Mouse (Mus musculus): Measurements from ENCODE around the gene Ncam2.

Gene Ncam2

DNA sequence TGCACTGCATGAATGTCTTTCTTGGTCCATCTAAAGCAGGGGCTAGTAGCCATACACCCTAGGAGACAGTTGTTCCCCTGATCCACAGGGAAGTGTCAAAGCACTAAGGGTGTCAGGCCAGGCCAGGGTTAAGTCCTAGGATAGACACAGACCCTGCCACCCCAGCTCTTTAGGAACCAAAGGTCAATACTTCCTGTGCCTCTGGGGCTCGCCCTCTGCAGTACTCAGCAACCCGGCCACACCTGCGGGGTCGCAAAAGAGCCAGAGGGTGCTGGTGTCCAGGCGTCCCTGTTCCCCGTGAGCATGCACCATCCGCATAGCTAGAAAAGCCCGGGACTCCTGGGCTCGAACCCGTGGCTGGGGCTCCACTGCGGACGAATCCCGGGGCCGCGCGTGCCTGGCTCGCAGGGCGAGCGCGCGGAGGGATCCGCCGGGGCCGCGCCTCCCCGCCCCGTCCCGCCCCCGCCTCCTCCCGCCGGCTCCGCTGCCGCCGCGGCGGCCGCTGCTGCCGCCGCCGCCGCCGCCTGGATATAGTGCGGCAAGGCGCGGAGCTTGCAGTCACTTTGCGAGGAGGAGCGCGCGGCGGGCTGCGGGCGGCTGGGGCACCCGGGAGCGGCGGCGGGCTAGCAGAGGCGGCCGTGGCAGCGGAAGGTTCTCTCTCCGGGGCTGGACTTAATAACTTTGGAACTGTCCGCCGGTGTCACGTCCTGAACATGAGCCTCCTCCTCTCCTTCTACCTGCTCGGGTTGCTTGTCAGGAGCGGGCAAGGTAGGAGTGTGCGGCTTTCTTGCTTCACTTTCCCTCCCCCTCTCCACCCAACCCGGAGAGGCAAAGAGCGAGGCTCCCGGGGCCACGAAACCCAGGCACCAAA, at the start of gene Ncam2:
TSS of gene Ncam2 (plus strand) at position 497 of the 871 bp plus-strand sequence.
- peak; percentile 75 to 77 for DNase-seq

DNA sequence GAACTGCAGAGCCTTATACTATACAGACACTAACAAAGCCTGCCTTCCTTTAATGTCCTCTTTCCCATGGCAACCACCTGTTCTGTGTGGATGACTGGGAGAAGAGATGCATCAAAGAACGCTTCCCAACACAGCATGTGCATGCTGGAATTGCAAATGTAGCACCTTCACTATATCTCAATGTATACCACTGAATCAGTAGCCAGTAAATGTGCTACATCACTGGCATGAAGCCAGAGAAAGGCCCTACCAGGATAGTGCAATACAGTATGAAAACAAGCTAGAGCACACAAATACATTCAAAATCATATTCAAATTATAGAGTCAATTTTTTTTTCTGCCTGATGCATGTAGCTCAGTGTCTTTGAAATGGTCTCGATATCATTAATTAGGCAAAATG, 29.7 kb upstream of the Ncam2 start:
- DNase-seq, result no peak

DNA sequence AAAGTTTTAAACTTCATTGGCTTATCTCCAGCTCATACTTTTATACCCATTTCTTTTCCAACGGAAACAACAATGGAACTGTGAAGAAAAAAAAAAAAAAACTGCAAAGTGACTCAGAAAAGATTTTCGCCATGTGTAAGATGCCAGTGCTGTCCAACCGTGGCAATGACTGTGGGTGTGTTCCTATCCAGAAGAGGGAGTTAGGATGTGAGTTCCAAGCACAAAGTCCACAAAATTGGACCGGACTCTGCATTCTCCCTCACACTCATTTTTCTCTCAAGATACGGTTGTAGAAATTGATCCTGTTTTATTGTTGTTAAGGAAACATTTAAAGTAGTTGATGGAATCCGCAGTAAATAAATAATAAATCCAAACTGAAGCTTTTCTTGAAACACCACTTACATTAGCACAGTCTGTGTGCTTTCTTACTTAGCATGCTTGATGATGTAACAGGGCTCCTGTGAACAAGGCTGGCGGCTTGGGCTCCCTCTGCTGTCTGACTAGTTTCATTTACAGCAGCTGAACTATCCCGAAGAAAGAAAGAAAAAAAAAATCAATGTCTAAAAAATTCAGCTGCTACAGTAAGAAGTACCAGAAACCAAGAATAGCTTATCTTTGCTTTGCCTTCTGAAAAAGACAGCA, 25.1 kb upstream of the Ncam2 start:
- peak; percentile 34 to 42 for DNase-seq

DNA sequence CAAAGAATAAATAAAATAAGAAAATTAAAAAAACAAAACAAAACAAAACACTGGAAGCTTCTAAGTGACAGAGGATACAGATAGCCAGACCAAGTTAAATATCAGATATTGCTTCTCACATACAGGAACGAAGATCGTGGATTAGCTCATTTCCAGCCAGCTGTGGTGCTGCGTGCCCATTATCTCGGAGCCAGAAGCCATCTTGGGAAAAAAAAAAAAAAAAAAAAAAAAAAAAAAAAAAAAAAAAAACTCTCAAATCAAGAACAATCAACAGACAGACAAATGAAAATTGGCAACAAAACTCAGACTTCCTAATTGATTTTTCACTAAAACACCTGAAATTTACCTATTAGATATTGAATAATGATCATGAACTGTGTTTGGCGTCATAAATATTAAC, 20.7 kb upstream of the Ncam2 start:
- no peak for DNase-seq

DNA sequence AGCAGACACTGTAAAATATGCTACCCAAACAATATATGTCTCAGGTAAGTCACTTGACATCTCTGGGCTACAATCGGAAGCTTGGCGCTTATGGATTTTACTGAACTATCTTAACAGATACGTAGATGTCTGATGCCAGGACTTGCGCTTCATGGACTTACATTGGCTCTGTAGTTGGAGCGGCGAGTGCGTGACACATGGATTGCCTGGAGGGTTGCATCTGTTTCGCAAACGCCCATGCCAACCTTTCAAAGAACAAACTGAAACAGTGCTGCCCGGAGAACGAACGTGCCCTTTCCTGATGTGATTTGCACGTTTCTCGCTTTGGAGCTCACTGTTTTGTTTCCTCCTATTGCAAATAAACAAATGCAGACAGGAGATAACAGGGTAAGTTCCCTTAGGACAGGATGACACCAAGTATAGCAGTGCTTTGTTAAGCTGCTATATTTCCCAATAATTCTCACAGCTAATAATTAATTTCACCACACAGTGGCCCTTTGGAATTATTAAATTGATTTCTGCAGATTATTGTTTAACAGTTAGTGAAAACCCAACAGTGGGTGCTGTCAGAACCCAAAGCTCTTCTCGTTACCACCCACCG, 12.8 kb upstream of the Ncam2 start:
- peak; percentile 31 to 55 for DNase-seq

DNA sequence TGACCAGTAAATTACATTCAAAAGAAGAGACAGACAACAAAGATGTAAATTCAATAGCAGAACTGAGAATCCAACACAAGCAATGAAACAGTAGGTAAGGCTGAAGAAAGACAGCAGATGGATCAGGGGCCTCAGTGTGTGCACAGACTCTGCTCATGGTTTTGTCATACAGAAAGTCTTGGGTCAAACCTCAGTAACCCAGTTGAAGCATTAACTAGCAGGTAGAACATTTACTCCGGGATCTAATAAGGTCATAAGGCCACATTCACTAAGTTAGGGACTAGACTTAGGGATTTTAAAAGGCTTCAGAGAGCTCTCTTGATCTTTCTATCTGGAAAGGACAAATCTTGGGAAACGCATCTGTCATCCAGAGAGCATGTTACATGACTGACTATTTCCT, 8.9 kb upstream of the Ncam2 start:
- DNase-seq, result no peak

DNA sequence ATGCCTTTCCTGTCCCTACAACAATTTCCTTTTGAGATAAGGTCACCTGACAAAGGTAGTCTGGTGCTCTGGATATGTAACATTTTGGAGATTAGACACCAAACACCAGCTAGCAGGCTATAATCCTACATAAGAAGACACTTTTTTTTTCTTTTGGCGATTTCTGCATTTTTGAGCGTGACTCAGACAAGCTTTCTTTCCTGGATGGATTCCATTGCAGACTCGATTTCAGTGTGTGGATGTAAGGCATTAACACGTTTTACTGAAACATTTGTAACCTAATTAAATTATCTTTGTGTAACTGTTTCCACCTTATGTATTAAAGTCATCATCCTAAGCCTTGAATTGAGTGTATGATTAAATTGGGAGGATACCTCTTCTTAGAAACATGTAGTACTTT, 7.9 kb upstream of the Ncam2 start:
- DNase-seq, result no peak

DNA sequence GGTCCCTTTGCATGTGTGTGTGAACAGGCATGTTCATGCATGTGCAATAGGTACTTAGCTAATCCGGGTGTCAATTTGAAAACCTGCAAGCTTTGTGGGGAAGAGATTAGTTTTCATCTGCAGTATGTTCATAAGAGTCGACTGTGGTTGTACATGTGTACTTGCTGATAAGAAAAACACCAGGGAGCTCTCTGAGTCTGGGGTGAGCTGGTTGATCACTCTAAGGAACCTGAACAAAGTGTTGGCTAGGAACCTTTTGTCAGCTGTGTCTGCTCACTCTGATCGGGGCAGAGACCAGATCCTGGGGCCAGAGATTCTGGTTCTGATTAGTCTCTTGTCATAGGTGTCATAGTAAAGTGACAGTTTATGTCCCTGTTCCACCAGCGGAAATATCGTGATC, 1.0 kb upstream of the Ncam2 start:
- DNase-seq, result no peak

DNA sequence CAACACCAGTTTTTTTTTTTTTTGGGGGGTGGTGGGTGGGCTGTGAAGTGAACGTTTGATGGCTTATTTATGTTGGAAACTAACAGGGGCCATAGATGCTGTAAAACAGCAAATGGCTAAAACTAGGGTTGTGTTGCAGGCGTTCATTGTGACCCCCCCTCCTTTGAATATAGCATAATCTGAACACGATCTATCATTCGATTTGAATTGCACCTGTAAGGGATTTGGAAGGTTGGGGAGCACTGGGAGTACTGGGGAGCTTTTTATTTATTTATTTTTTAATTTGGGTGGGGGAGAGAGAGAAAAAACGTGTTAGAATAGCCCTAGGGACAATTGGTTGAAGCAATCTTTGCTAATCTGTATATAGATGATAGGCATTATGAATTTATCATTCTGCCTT, 974 bp downstream of the Ncam2 start:
- no peak for DNase-seq

DNA sequence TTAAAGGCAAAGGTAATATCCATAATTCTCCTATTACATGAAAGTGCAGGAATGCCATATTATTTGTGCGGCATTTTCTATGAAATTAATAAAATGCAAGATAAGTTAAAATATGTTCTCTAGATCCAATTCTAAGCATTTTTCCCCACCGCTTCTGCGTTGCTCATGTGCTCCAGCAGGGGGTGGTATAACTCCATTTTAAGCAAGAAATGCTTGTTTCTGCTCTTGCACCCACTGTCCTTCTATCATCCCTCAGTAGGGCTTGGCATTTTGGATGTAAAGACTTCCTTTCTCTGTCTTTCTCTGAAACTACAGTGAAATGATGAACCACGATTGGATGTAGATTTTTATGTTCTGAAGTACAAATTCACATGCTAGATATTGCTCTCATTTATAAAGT, 1.5 kb downstream of the Ncam2 start:
- DNase-seq, result peak; percentile 69 to 79

DNA sequence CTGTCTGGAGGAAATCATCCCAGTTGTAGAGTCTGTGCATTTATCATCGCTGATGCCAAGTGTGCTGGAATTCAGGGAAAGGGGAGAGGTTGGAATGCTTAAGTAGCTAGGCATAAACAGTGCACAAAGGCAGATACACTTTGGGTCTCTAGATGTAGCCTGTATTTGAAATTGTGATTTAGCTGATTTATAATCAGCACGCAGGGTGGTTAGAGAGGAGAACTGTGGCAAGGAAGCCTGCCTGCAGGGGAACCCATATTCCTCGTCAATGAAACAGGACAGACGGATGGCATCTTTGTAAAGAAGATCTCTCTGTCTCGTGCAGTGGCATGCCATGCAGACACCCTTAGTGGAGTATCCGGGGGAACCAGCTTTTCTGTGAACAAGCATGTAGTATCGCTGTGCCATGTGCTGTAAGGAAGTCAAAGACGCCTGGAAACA, 2.2 kb downstream of the Ncam2 start:
- DNase-seq, result peak; percentile 6 to 44

DNA sequence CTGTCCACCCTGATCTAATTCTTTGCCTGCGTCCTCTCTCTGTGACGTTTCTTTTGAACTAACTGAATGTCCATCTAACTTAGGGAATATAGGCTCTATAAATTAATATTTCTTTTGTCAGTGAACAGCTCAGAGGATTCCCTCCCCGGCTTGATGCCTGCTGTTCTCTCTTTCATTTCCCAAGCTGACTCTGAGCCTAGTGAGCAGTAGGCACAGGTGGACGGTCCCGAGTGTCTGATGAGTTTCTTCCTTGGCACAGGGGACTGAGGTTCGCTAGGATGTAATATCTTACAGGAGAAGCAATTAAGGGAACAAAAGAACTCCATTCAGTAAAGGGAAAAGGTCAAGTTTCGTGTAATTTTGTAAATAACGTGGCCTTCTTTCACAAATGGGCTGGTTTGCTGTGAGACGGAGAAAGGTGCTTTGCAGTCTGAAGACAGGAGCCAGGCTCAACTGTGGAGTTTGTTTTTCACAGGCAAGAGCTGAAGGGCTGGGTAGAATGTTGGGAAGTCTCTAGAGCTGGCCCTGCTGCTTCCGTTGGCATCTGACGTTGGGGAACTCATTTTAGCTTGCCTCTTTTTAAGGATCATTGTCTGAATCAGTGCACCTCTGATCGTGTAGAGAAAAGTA, 4.0 kb downstream of the Ncam2 start:
- DNase-seq, result peak; percentile 21 to 26

DNA sequence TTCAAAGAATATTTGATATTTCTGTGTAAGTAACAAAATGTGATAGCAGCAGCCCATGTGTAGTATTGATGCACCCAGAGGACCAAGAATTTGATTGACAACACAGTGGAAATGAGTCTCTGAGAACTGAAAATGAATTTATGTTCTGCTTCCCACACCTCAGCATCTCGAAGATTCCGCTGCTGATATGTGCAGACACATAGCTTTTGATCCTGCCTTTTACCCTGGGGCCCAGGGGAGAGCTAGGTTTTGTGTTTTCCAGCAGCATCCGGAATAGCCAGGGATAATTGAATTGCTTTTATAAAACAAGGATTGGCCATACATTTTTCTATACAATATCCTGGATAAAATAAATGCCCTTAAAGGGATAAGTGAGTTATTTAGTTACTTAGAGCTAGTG, 20.7 kb downstream of the Ncam2 start:
- no peak for DNase-seq

DNA sequence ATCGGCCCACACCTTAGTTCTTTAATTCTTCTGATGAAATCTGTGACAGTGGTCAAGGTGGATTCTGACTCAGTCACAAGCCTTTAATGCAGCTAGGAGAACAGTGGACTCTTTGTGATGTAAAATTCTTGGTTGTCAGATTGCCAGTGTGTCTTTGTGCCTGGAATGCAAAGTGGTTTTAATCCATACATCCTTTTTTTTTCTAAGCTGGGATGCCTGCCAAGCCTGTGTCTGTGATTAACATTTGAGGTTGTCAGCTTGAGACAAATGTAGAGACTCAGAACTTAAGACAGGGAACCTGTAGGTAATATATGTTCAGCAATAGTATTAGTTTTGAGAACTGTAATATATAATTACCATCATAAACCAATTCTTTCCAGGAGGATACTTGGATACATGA, 23.3 kb downstream of the Ncam2 start:
- no peak for DNase-seq

DNA sequence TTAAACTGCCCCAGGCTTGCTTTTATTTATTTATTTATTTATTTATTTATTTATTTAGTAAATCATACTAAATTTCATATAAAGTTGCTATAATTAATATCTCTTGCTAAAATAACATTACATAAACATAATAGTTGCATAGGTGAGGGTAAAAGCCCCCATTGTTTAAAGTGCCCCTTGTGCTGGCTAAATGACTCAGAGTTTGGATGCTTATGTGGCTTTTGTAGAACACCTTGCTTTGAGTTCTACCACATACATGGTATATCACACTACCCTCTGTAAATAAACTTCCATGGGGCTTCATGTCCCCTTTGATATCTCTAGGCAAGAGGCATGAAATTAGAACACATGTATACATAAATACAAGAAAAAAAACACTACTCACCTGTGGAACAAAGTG, 23.8 kb downstream of the Ncam2 start:
- DNase-seq, result no peak

DNA sequence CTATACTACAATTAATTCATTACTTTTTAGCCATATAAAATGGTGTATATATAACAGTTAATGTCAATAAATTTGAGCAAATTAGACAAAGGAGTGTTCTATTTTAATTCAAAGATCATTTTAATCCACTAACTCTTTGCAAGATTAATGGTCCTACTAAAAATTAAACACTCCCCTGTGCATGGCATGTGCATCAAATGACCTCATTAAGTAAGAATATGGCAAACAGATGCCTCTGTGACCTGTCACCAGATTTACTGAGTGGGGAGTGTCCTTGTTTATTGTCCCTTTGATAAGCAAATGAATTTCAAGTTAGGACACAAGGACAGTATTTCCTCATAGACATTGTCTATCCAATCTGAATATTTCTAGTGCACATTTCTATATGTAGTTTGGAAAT, 54.4 kb downstream of the Ncam2 start:
- DNase-seq, result no peak

DNA sequence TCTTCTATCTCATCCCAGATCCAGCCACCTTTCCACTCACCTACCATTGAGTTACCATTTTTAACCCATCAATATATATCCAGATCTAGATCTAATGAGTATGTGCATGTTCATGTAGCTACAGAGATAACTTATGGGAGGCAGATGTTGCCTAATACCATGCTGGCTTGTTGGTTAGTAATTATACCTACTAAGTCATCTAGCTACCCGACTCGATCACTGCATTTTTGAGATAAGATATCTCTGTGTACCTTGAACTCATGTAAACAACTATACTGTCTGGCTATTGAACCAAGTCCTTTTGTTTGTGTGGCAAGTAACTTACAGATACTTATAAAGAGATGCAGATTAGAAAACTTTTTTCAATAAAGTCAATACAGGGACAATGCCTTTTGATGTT, 59.9 kb downstream of the Ncam2 start:
- DNase-seq, result no peak

DNA sequence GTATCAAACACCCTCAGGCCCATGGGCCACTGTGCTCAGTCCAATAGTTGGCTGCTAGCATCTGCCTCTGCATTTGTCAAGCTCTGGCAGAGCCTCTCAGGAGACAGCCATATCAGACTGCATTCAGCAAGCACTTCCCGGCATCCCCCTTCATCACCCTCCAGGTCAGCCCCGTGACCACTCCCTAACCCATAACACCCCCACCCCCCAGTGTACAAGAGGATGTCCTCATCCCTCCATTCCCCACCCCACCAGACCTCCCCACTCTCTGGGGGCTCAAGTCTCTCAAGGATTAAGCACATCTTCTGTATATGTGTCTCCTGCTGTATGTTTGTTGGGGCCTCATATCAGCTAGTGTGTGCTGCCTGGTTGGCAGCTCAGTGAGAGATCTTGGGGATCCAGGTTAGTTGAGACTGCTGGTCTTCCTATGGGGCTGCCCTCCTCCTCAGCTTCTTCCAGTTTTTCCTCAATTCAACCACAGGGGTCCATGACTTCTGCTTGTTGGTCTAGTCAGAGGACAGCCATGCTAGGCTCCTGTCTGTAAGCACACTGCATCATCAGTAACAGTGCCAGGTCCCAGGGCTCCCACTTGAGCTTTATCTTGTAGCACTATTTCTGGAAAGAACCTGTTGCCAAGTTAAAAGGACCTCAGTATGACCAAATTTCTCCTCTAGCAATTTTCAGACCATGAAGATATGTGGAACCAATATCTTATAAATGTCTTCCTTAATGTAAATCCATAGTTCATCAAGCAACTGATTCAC, 73.3 kb downstream of the Ncam2 start:
- DNase-seq, result no peak

DNA sequence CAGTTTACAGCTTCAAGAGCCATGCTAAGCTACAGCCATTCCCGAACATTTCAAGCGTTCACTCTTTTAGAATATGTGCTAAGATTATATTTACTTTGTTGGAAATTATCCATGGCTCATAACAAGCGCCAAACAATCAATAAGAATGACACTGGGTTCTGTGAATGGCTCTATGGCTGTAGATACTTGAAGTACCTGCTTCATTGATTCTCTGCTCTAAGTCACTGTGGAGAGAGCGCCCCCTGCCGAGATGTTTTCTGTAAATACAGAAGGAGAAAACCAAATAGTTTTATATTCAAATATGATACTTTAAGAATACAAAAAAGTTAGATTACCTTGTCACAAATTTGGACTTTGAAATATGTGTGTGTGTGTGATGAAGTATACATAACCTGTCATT, 83.7 kb downstream of the Ncam2 start:
- peak; percentile 63 to 65 for DNase-seq

DNA sequence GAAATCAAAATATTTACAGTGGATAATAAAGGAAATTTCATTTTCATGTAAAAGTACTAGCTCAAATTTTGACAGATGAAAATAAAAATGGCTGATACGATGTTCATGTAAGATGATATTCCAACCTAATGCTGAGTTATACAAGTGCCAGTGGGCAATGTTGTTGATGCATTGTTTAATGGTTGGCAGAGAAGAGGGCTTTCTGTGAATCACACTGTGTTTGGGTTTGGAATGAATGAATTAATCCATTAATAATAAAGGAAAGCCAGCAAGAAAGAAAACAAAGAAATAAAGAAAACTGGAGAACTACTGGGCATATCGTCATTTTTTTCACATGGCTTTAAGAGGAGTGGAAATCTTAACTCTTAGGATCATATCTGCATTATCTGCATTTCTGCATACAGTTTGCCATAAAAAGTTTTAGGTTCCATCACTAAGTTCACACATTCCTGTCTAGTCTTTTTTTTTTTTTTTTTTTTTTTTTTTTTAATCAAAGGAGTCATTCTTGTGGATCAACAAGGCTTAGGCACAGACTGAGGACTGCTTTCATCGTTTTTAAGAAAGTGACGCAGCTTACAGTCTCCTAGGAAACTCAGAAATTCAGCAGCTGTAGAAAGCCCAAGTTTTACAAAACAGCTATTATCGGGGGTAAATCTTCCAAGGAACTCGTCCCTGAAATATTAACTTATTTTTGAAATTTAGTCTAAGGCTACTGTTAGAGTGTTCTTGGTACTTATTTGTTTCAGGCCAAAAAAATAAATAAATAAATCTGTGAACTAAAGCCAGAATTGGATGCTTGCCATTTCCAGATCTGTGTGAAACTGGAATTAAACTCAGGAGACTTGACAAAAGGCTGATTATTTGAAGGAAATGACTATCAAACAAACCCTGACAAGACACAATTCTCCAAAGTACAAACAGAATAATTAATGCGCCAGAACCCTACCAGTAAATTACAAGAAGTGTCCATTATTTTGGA, 84.7 kb downstream of the Ncam2 start:
- DNase-seq, result no peak

DNA sequence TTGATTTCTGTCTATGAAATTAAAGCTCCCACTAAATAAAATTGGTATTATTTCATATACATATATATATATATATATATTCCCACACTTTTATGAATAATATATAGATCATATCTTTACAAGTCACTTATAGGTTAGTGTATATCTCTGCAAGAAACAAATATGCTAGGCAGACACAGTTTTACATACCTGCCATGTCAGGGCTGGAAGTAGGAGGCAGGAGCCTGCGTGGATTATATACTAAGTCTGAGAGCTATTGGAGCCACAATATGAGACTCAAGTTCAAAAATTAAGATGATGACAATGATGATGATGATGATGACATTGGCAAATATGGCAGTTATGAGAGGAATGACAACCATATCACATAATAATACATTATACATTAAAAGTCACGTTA, 85.4 kb downstream of the Ncam2 start:
- no peak for DNase-seq
